Mouse (Mus musculus) left cerebral cortex, postnatal 25 days (tissue): Measurements from ENCODE around the gene Ap3b1. TPM values are rescaled to one million over a fixed set of nuclear protein-coding genes. Genes with fewer than 3 reads are reported as not detected.

ENCODE experiments used
- DNase-seq, 2 experiments: peaks; one replicate each; pipeline ENCODE4 v3.0.0; 2022; ENCODE audit warnings: low spot score in 2 of 2, mixed read lengths in 1 of 2
- intact Hi-C: fragments of 180-260 bp; cut with DNase I; formaldehyde crosslinking; loops from one replicate; pipeline ENCODE4 v1.15.1; 2025
- total RNA-seq, 2 experiments: library from RNA; stranded (reverse); gene quantifications; 2 replicates each; pipeline ENCODE4 v1.2.3; 2021

Gene Ap3b1
- total RNA-seq, 2 experiments from 2014 or later = 43.2 to 43.9 TPM

GRCm38 (mm10) chr13:94516532-94516931 is 157.8 kb downstream of the Ap3b1 start:
- no peak for DNase-seq
- intact Hi-C loops = no loop called here

GRCm38 (mm10) chr13:94518176-94518575 is 159.4 kb downstream of the Ap3b1 start:
- DNase-seq = no peak
- intact Hi-C loops = no loop called here

- no peak for DNase-seq
- intact Hi-C loops = no loop called here
Observed at GRCm38 (mm10) chr13:94519276-94519675, 160.5 kb downstream of the Ap3b1 start.

GRCm38 (mm10) chr13:94523213-94523612 is 164.5 kb downstream of the Ap3b1 start:
- no peak for DNase-seq
- intact Hi-C loops = no loop called here

- intact Hi-C loops = no loop called here
Observed at GRCm38 (mm10) chr13:94524669-94525238, 166.0 kb downstream of the Ap3b1 start.

GRCm38 (mm10) chr13:94529138-94529537 is 170.4 kb downstream of the Ap3b1 start:
- DNase-seq = no peak
- intact Hi-C loops = no loop called here

More at GRCm38 (mm10) chr13:94524669-94525238, 166.0 kb downstream of the Ap3b1 start:
- no peak for DNase-seq

GRCm38 (mm10) chr13:94533516-94533915 is 174.8 kb downstream of the Ap3b1 start:
- no peak for DNase-seq
- intact Hi-C loops = no loop called here

- DNase-seq = no peak
- intact Hi-C loops = no loop called here
Observed at GRCm38 (mm10) chr13:94537336-94537735, 178.6 kb downstream of the Ap3b1 start.

- intact Hi-C loops = no loop called here
- DNase-seq = no peak
Observed at GRCm38 (mm10) chr13:94539851-94540646, 181.3 kb downstream of the Ap3b1 start.

GRCm38 (mm10) chr13:94542061-94542460 is 183.3 kb downstream of the Ap3b1 start:
- DNase-seq = no peak
- intact Hi-C loops = no loop called here

GRCm38 (mm10) chr13:94544211-94544610 is 185.5 kb downstream of the Ap3b1 start:
- intact Hi-C loops = no loop called here
- DNase-seq = no peak

- no peak for DNase-seq
- intact Hi-C loops = no loop called here
Observed at GRCm38 (mm10) chr13:94545739-94546138, 187.0 kb downstream of the Ap3b1 start.

- DNase-seq = no peak
- intact Hi-C loops = no loop called here
Observed at GRCm38 (mm10) chr13:94546246-94546645, 187.5 kb downstream of the Ap3b1 start.

- intact Hi-C loops = no loop called here
- DNase-seq = no peak
Observed at GRCm38 (mm10) chr13:94549580-94549979, 190.8 kb downstream of the Ap3b1 start.

- intact Hi-C loops = no loop called here
- DNase-seq = no peak
Observed at GRCm38 (mm10) chr13:94550037-94550436, 191.3 kb downstream of the Ap3b1 start.

GRCm38 (mm10) chr13:94560011-94560410 is 201.3 kb downstream of the Ap3b1 start:
- peak; percentile 87 to 88 for DNase-seq
- intact Hi-C loops = loop anchor here (5.0 kb wide), 1 partner anchor 382 kb away; no protein-coding TSS in a partner anchor

- intact Hi-C loops = loop anchor here (5.0 kb wide), 1 partner anchor 381 kb away; no protein-coding TSS in a partner anchor
Observed at GRCm38 (mm10) chr13:94560878-94561277, 202.1 kb downstream of the Ap3b1 start.

GRCm38 (mm10) chr13:94562652-94563339 is 204.0 kb downstream of the Ap3b1 start:
- intact Hi-C loops = loop anchor here (5.0 kb wide), 1 partner anchor 380 kb away; no protein-coding TSS in a partner anchor
- no peak for DNase-seq

More at GRCm38 (mm10) chr13:94560878-94561277, 202.1 kb downstream of the Ap3b1 start:
- DNase-seq = no peak

GRCm38 (mm10) chr13:94563836-94564235 is 205.1 kb downstream of the Ap3b1 start:
- no peak for DNase-seq
- intact Hi-C loops = loop anchor here (5.0 kb wide), 1 partner anchor 378 kb away; no protein-coding TSS in a partner anchor

GRCm38 (mm10) chr13:94564351-94564994 is 205.7 kb downstream of the Ap3b1 start:
- no peak for DNase-seq
- intact Hi-C loops = loop anchor here (5.0 kb wide), 1 partner anchor 378 kb away; no protein-coding TSS in a partner anchor
